ENCODE assay signal across 7 mouse cellular contexts in the genomic region with DNA sequence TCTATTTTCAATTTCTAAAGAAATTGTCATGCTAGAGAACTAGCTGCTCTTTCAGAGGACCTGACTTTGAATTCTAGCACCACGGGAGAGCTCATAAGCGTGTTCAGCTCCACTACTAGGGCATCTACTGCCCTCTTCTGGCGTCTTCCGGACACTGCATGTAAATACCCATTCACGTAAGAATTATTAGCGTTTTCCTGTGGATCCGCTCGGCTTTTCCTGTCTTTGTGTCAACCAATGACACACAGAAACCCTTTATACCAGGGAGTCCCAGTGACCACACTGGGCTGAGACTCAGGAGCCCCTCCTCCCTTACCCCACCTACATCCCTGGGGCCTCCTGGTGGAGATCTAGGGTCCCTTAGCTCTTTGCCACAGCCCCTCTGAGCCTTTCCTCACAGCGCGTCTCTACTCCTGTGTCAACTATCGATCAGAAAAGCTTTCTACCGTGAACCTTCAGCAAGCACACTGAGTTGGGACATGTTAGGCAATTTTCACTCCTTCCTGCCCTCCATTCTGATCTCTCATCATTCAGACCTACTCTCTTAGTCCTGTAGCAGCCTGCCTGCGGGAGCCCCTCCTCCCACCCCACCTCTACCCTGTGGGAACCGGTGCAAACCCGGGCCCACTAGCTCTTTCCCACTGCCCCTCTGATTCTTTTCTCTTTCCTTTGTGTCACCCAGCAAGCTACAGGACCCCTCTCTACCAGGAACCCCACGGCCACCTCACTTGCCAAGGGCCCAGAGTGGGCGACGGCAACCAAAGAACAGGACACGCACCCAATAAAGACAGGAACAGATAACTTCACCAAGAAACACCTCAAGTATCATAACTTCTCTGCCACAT. TPM values are rescaled to one million over a fixed set of nuclear protein-coding genes. Genes with fewer than 3 reads are reported as not detected.
DNase-seq lines count a peak whose midpoint lies in the region; ATAC-seq and TF ChIP-seq lines count a peak whose summit lies in the region.

No protein-coding gene starts in this region.

- no peaks in the 10 kb centered on the region for H3K4me1 ChIP-seq in cortical plate, adult 2 months (ENCODE audit: control insufficient read depth, insufficient read depth, low read length)

- peak; percentile 81 for ATAC-seq in megakaryocyte-erythroid progenitor cell, adult 5-6 weeks (replicated peaks; ENCODE audit: low FRiP score, low TSS enrichment, poor library complexity, severe bottlenecking)

- no peak overlapping the region for H3K27ac ChIP-seq in cortical plate, adult 2 months (ENCODE audit: insufficient read depth, low read length)

- TF ChIP-seq POLR2A in cortical plate, adult 2 months (IDR thresholded peaks at IDR 0.05; ENCODE audit: extremely low read depth, insufficient read depth, low read length): no peak

- peak; percentile 67 for TF ChIP-seq CTCF in cortical plate, adult 2 months (IDR thresholded peaks at IDR 0.05; ENCODE audit: extremely low read depth, insufficient read depth, low read length)

- intact Hi-C loops in left cerebral cortex, postnatal 14 days (cut with DNase I): loop anchor here (1.0 to 10.0 kb wide), 3 partner anchors 10 to 1357 kb away; partner anchors contain the start of genes Hist1h2ag, Hist1h2bj and Hist1h4i

- no peak overlapping the region for H3K4me3 ChIP-seq in cortical plate, adult 2 months (ENCODE audit: insufficient read depth, low read length)

- DNase-seq in adipocyte (ENCODE audit: low spot score): peak; percentile 47
- peak; percentile 66 for DNase-seq in gastrocnemius, adult 8-10 months (ENCODE audit: low spot score in 2 of 2)
- DNase-seq in hindlimb bud, embryonic 11.5 days (ENCODE audit: extremely low spot score, low read depth, low spot score): peak; percentile 100
- DNase-seq in left cerebral cortex, postnatal 14 days (ENCODE audit: low spot score in 2 of 2): peak; percentile 89 to 90
- DNase-seq in right cerebral cortex, postnatal 36 days (ENCODE audit: low spot score in 2 of 2): peak; percentile 70 to 75

RNA-seq across cellular contexts. Expression of gene Abt1, which starts 21.8 kb away (rescaled TPM):
- polyA plus RNA-seq in cortical plate, adult 2 months (2012; rRNA removed): 7.8 and 8.3 TPM in 2 replicates
- 1 to 10 TPM; 3.2 to 4.8 (median 4.0) TPM for total RNA-seq in gastrocnemius, adult 8-10 months (2022)
- 1 to 10 TPM; 6.9 to 7.1 TPM for total RNA-seq in left cerebral cortex, postnatal 14 days (2021)
- 8.0 and 10.7 TPM in 2 replicates for total RNA-seq in megakaryocyte-erythroid progenitor cell, adult 5-6 weeks (2014; fragmentation: Nextera tagmentation)
- total RNA-seq in megakaryocyte-erythroid progenitor cell, adult 5-6 weeks (2017): 12.8 and 13.7 TPM in 2 replicates

RNA-seq across cellular contexts. Expression of gene Zfp322a, which starts 32.9 kb away (rescaled TPM):
- 14.3 and 14.8 TPM in 2 replicates for polyA plus RNA-seq in cortical plate, adult 2 months (2012; rRNA removed)
- total RNA-seq in gastrocnemius, adult 8-10 months (2022): 10 to 100 TPM in 1 of 4 experiments, 1 to 10 TPM in 3; 7.2 to 11.7 (median 8.3) TPM
- 10 to 100 TPM; 39.5 TPM for total RNA-seq in left cerebral cortex, postnatal 14 days (2021)
- 16.0 and 23.2 TPM in 2 replicates for total RNA-seq in megakaryocyte-erythroid progenitor cell, adult 5-6 weeks (2014; fragmentation: Nextera tagmentation)
- total RNA-seq in megakaryocyte-erythroid progenitor cell, adult 5-6 weeks (2017): 64.7 and 75.8 TPM in 2 replicates

Comparison
In these comparisons a context has a peak if more than half of its experiments do, and no peak if none do; other contexts are left out.
1. DNase-seq: peak in every context shown above with its lines; median percentile 100 in hindlimb bud, embryonic 11.5 days; 90 in left cerebral cortex, postnatal 14 days; 72 in right cerebral cortex, postnatal 36 days; 66 in gastrocnemius, adult 8-10 months; 47 in adipocyte.